Mouse (Mus musculus) retina, embryonic 14.5 days (tissue): ENCODE measurements at regions not wholly inside any gene's neighbourhood (a gene's known extent, or its start where the extent isn't known, plus 50 kb on each side); places are given as distances from the start of the nearest gene placed in this dataset.

Source experiments
- DNase-seq: peaks from one replicate; pipeline ENCODE4 v3.0.0-alpha.2; 2015; ENCODE audit warnings: low spot score

- no peak for DNase-seq
Observed at GRCm38 (mm10) chr15:67901191-67901601, 1400.5 kb upstream of the Lrrc6 start.

- no peak for DNase-seq
Observed at GRCm38 (mm10) chr15:67899772-67900171, 1399.1 kb upstream of the Lrrc6 start.

DNA sequence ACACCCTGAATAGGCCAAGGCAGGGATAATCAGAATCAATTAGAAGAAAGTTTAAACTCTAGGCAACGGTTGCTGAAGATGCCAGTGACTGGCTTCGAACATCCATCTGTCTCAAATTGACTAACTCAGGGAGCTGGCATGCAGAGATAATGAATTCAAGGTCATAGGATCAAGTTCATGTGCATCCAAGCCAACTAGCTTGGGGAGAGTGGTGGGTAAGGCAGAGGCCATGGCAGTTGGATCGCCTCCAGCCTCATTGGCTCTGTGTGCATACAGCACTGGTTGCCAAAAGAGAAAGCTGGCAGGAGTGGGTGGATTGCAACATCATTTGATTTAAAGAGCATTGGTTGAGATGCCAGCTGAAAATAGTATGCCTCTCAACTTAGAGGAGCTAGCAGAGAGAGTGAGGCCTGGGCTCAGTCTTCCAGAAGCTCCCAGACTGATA is 1398.3 kb upstream of the Lrrc6 start:
- no peak for DNase-seq

- peak; percentile 68 for DNase-seq
Observed at GRCm38 (mm10) chr15:67892066-67892465, 1391.4 kb upstream of the Lrrc6 start.

- DNase-seq, result peak; percentile 58
Observed at GRCm38 (mm10) chr15:67890612-67891304, 1390.0 kb upstream of the Lrrc6 start.

GRCm38 (mm10) chr15:67888548-67888947 is 1387.8 kb upstream of the Lrrc6 start:
- no peak for DNase-seq

DNA sequence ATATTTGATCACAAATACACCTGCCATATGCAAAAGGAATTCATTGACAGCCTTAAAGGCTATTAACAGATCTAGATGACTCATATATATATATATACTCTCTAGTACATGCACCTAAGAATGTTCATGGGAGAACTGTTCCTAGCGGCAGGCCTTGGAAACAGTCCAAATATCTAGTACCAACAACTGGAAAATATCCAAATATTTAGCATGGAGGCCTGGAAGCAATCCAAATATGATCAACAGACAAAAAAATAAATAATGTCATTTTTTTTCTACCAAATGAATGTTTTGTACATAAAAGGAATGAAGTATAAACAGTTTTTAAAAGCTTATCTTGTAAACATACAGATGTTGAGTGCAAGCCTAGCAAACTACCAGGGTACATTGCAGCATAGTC is 1354.6 kb upstream of the Lrrc6 start:
- no peak for DNase-seq

DNA sequence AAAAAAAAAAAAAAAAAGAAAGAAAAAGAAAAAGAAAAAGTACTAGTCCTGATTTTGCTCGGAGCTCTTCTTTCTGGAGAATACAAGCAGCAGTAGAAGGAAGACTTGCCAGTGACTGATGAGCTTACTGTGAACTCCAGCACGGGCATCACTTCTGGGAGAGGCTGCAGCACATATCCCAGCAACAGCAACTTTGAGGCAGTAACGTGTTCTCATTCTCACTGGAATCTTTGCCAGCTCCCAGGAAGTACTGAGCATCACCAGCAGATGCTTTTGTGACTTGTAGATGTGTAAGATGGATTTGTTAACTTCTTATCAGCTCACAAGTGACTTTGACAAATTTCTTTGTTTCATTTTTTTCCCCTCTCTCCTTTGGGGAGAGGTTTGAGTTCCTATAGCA is 1349.4 kb upstream of the Lrrc6 start:
- no peak for DNase-seq

GRCm38 (mm10) chr15:67845707-67846106 is 1345.0 kb upstream of the Lrrc6 start:
- DNase-seq, result no peak

GRCm38 (mm10) chr15:67840671-67841070 is 1340.0 kb upstream of the Lrrc6 start:
- DNase-seq, result no peak

DNA sequence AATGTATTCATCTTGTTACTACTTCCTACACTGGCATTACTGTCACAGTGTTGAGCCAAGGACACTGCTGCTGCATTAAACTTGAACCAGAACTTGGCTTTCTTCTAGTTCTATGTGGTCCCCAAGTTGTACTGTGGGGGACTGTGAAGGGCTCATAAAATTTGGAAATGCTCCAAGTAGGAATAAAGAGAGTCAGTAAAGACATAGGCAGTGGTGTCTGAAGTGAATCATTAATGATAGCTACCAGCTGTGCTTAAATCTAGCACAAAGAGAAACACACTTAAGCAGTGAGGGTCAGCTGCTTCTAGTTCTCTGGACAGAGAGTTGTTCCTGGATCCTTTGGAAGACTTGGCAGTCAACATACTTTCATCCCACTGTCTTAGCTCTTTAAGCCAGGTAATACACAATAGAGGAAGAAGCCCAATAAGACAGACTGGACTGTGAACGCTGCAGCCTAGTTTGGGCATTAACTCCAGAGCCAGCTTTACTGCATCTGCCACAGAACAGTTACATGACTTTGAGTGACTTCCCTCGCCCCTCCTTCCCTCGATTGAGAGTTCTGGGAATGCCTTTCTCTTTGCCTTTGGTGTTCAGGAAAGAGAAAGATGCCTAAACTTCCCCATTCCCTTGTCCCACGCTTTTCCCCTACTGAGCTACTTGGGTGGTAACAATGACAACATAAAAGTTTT is 1325.2 kb upstream of the Lrrc6 start:
- DNase-seq, result no peak

- no peak for DNase-seq
Observed at GRCm38 (mm10) chr15:67823226-67823625, 1322.5 kb upstream of the Lrrc6 start.

GRCm38 (mm10) chr15:67799871-67800270 is 1299.2 kb upstream of the Lrrc6 start:
- DNase-seq, result no peak

GRCm38 (mm10) chr15:67795578-67795977 is 1294.9 kb upstream of the Lrrc6 start:
- DNase-seq, result no peak

DNA sequence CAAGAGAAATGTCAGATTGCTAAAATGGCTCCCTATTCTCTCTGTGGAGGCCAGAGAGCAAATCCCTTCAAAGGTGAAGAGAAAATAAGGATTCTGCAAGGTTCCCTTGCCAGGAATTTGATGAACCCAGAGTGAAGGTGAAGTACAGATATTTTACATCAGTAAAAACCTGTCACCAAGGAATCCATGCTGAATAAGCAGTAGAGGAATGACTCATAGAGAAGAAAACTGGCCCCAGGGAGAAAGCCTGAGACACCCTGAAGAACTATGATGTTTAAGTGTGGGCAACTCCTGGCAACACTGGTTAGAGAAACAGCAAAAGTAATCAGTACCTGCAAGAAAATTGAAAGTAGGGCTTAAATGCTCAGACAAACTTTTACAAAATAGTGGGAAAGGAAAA is 1292.1 kb upstream of the Lrrc6 start:
- DNase-seq, result no peak

GRCm38 (mm10) chr15:67788587-67788986 is 1287.9 kb upstream of the Lrrc6 start:
- no peak for DNase-seq

DNA sequence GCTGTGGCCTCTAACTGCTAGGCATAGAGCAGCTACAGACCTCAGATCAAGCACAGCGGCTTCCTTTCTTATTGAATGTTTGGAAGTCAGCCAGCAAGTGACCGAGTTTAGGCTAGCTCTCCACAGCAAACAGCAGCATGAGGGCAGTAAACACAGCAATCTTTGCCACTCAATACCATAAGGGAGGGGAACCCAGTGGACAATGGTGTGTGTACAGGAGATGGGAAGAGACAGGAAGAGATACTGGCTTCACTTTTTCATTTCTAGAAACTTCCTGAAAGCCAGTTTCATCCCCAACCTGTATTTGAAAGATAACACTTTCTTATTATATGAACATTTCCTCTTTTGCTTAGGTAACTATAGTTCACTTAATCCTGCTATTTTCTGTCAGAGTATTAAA is 1284.9 kb upstream of the Lrrc6 start:
- no peak for DNase-seq

DNA sequence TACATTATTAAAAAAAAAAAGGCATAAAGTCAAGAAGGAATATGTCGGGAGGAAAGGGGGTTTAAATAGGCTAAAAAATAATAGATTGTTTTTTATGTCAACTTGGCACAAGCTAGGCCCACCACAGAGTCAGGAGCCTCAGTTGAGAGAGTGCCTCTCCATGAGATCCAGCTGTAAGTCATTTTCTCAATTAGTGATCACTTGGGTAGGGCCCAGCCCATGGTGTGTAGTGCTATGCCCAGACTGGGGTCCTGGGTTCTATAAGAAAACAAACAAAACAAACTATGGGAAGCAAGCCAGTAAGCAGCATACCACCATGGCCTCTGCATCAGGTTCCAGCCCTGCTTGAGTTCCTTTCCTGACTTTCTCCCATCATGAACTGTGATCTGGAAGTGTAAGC is 1283.0 kb upstream of the Lrrc6 start:
- DNase-seq, result no peak

GRCm38 (mm10) chr15:67782505-67782904 is 1281.8 kb upstream of the Lrrc6 start:
- DNase-seq, result no peak

DNA sequence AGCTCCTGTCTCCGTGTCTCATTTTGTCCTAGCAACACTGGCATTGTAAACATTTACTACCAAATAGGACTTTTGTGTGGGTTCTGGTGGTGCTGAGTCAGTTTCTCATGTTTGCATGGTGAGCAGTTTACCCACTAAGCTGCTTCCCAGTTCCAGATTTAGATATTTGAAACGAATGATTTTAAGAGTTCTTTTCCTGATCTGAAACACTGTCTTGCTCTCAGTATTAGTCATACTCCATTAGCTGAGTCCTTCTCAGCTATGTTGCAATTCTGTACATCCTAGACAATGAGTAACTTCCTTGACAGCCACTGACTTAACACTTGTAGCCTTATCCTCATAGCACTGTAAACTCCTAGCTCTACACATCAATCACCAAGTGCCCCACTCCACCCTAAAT is 1280.1 kb upstream of the Lrrc6 start:
- DNase-seq, result no peak

DNA sequence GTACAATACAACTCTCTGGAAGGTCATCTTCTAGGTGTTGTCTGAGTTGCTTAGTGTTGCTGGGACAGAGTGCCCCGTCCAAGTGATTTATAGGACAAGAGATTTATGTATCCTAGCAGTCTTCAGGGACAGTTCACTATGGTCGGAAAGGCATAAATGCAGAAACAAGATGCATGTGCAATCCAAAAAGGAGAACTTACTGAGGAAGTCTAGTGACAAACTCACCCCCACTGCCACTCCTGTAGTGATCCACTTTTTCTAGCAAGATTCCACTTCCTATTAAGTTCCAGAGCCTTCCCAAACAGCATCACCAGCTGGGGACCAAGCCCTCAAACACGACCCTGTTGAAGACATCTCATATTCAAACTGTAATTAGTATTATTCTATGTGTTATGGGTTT is 1266.9 kb upstream of the Lrrc6 start:
- DNase-seq, result no peak

DNA sequence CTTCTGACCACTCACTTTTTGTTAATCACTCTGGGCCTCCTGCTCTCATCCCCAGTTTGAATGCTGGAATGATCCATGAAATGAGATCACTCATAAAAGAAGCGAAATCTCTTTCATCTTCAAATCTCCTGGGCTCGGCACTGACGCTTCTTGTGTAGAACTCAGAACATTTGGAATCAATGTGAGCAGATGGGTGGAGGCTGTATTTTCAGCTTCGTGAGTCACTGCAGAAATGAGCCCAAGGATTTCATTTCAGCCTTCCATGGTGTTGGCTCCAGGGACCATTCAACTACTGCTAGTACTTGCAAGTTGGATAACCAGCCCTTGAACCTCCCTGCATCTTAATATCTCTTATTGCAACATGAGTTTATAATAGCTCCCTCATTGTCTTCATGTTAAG is 1258.5 kb upstream of the Lrrc6 start:
- DNase-seq, result no peak

DNA sequence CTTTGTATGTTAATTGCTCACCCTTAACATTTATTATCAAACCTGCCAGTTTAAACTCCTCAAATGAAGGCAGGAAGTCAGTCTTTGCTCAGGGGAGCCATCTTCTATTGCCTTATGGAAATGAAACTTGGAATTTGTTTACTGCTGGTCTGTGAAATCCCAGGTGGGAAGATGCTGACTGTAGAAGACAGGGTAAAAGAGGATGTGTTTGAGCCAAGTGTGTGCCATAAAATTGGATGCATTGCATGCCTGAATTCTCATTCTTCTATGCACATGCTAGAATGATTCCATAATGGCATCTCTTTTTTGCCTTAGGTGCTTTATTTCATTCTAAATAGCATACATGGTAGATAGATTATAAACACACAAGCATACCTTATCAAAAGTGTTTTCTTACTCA is 1249.9 kb upstream of the Lrrc6 start:
- no peak for DNase-seq

DNA sequence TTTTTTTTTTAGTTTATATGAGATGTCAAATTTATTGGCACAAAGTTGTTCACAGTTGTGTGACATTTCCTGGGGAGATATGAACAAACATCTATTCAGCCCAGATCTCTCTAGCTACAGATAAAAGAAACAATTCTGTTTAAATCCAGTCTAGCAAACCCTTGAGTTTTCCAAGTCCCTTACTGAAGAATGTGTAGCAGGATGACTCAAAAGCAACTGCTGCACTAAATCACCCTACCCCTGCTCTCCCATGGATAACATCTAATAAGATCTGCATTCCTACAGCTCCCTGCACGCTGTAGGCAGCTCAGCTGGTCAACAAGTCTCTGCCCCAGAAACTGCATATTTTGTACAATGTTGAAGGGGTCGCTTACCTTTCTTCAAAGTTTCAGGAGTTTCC is 1242.6 kb upstream of the Lrrc6 start:
- no peak for DNase-seq
